Mouse (Mus musculus) stomach, postnatal 0 days (tissue): Measurements from ENCODE around the gene Fam76b.

Source experiments
- CTCF ChIP-seq: IDR thresholded peaks from 2 replicates; pipeline ENCODE4 v1.5.1; 2016; ENCODE audit warnings: antibody characterized with exemption, low read depth, mild to moderate bottlenecking, moderate library complexity
- EP300 ChIP-seq: optimal IDR thresholded peaks from 2 replicates; pipeline ENCODE3; 2016; ENCODE audit warnings: antibody characterized with exemption

DNA sequence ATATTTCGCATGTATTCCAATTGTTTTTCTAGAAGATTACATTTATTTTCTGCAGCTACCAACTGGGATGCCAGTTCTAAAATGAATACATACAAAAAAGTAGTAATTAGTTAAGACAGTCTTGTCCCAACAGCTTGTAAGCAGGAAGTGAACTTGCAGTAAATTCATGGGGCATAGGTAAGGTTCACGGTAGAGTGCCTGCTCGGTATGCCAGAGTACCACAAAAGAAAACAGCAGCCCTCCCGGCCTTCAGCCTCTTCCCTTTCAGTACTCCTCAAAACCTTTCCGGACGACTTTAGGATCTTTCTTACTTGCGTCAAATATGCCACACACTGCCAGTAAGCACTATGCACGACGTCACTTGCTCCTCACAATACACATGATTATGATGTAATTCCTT lies 9.1 kb upstream of the Fam76b start:
- no peak for TF ChIP-seq CTCF
- no peak for TF ChIP-seq EP300
